Mouse (Mus musculus): Measurements from ENCODE around the gene Kcnt1.

GRCm38 (mm10) chr2:25919972-25920371 is 56.4 kb downstream of the Kcnt1 start:
- no peak for TF ChIP-seq EP300 (IDR thresholded peaks at IDR 0.05; ENCODE audit: low read depth)
- TF ChIP-seq CTCF (IDR thresholded peaks at IDR 0.05; ENCODE audit: low read depth): no peak

Data from heart, postnatal 0 days (tissue).